Mouse (Mus musculus): ENCODE data around the gene Abo.
"Not testable (repeated sequence)": the region's sequence is repeated elsewhere in the genome, so short reads cannot be mapped to it uniquely, and the experiment has no call there.

Gene Abo

GRCm38 (mm10) chr2:26864879-26865278 is at the start of gene Abo:
TSS of gene Abo (minus strand) at chr2:26864979.
- DNase-seq: no peak

GRCm38 (mm10) chr2:26914148-26914941 is 49.6 kb upstream of the Abo start:
- no peak for DNase-seq

GRCm38 (mm10) chr2:26913416-26914147 is 48.8 kb upstream of the Abo start:
- DNase-seq: no peak

GRCm38 (mm10) chr2:26912253-26912770 is 47.5 kb upstream of the Abo start:
- DNase-seq: no peak

- peak; percentile 78 for DNase-seq
These were observed 46.4 kb upstream of the Abo start for GRCm38 (mm10) chr2:26910994-26911765.

- DNase-seq: peak; percentile 100
These were observed 45.6 kb upstream of the Abo start, which contains the start of the genes Med22 and Rpl7a for GRCm38 (mm10) chr2:26910124-26910993. TSS of gene Med22 (minus strand) at chr2:26910677. TSS of gene Rpl7a (plus strand) at chr2:26910764.

GRCm38 (mm10) chr2:26909387-26909784 is 44.6 kb upstream of the Abo start:
- no peak for DNase-seq

GRCm38 (mm10) chr2:26908710-26909386 is 44.1 kb upstream of the Abo start:
- DNase-seq: no peak

GRCm38 (mm10) chr2:26907109-26907508 is 42.3 kb upstream of the Abo start:
- peak; percentile 81 for DNase-seq

- no peak for DNase-seq
These were observed 41.7 kb upstream of the Abo start for GRCm38 (mm10) chr2:26906431-26906830.

- DNase-seq: no peak
These were observed 41.2 kb upstream of the Abo start for GRCm38 (mm10) chr2:26905936-26906335.

GRCm38 (mm10) chr2:26903311-26903710 is 38.5 kb upstream of the Abo start:
- no peak for DNase-seq

- peak; percentile 97 for DNase-seq
These were observed 37.9 kb upstream of the Abo start, which contains the start of gene Surf6 for GRCm38 (mm10) chr2:26902467-26903220. TSS of gene Surf6 (minus strand) at chr2:26902879.

GRCm38 (mm10) chr2:26901834-26902400 is 37.1 kb upstream of the Abo start:
- DNase-seq: no peak

GRCm38 (mm10) chr2:26900731-26901130 is 36.0 kb upstream of the Abo start:
- no peak for DNase-seq

- DNase-seq: no peak
These were observed 31.1 kb upstream of the Abo start for GRCm38 (mm10) chr2:26895898-26896297.

GRCm38 (mm10) chr2:26886170-26886569 is 21.4 kb upstream of the Abo start:
- DNase-seq: not testable (repeated sequence)

- DNase-seq: not testable (repeated sequence)
These were observed 20.8 kb upstream of the Abo start for GRCm38 (mm10) chr2:26885541-26885940.

- no peak for DNase-seq
These were observed 13.8 kb upstream of the Abo start for GRCm38 (mm10) chr2:26878571-26878970.

- no peak for DNase-seq
These were observed 5.9 kb upstream of the Abo start for GRCm38 (mm10) chr2:26870666-26871065.
